Mouse (Mus musculus) MEL (cell line): Measurements from ENCODE around the gene Il27ra.

Experiments used
- CHD1 ChIP-seq: IDR thresholded peaks from 2 replicates; pipeline ENCODE4 v1.6.1; 2012; ENCODE audit warnings: low read depth, mild to moderate bottlenecking, inconsistent platforms, low read length, improper control_type of control experiment
- CTCF ChIP-seq, 3 experiments: IDR thresholded peaks in 2 of 3; conservative IDR thresholded peaks in 1 of 3; 2 replicates each; pipeline ENCODE4 v1.5.1; 2011 to 2012; ENCODE audit warnings: low read length in 3 of 3, low read depth in 2 of 3, mild to moderate bottlenecking in 2 of 3, improper control_type of control experiment in 1 of 3, inconsistent platforms in 1 of 3, mixed read lengths in 1 of 3, moderate library complexity in 1 of 3; ENCODE audit not compliant: control insufficient read depth in 1 of 3, insufficient read depth in 1 of 3, poor library complexity in 1 of 3, severe bottlenecking in 1 of 3
- E2F4 ChIP-seq: IDR thresholded peaks from 2 replicates; pipeline ENCODE4 v1.6.1; 2011; ENCODE audit warnings: low read depth, low read length, improper control_type of control experiment, borderline replicate concordance
- GATA1 ChIP-seq: IDR thresholded peaks from 2 replicates; pipeline ENCODE4 v1.6.1; 2011; ENCODE audit warnings: low read depth, low read length, improper control_type of control experiment
- MAX ChIP-seq: IDR thresholded peaks from 2 replicates; pipeline ENCODE4 v1.6.1; 2011; ENCODE audit warnings: low read length, improper control_type of control experiment
- MEF2A ChIP-seq: IDR thresholded peaks from 2 replicates; pipeline ENCODE4 v1.6.1; 2014; ENCODE audit warnings: low read depth, mild to moderate bottlenecking, inconsistent platforms, low read length, improper control_type of control experiment; ENCODE audit not compliant: poor library complexity, insufficient replicate concordance, severe bottlenecking; ENCODE audit errors: extremely low read depth
- POLR2A ChIP-seq, 2 experiments: IDR thresholded peaks; 2 replicates each; pipeline ENCODE4 v1.6.1; 2011 to 2012; ENCODE audit warnings: low read length in 2 of 2, mild to moderate bottlenecking in 2 of 2, control low read depth in 1 of 2, improper control_type of control experiment in 1 of 2, low read depth in 1 of 2, moderate library complexity in 1 of 2; ENCODE audit not compliant: control insufficient read depth in 1 of 2, insufficient read depth in 1 of 2, poor library complexity in 1 of 2
- RCOR1 ChIP-seq: IDR thresholded peaks from 2 replicates; pipeline ENCODE4 v1.6.1; 2012; ENCODE audit warnings: low read depth, mild to moderate bottlenecking, inconsistent platforms, low read length, improper control_type of control experiment

- TF ChIP-seq POLR2A (IDR thresholded peaks at IDR 0.05; ENCODE audit: control insufficient read depth in 1 of 2, insufficient read depth in 1 of 2, low read depth in 1 of 2, low read length in 2 of 2, poor library complexity in 1 of 2) (no peak), CTCF (IDR thresholded peaks at IDR 0.05 in 2 of 3, conservative IDR thresholded peaks at IDR 0.05 in 1 of 3; ENCODE audit: control insufficient read depth in 1 of 3, insufficient read depth in 1 of 3, low read depth in 2 of 3, low read length in 3 of 3, poor library complexity in 1 of 3, severe bottlenecking in 1 of 3) (no peak), MEF2A (no peak), MAX (no peak), CHD1 (no peak), RCOR1 (no peak), GATA1 (no peak), E2F4 (no peak)
Measured at GRCm38 (mm10) chr8:83992488-83992887, 49.9 kb downstream of the Il27ra start.
